Mouse (Mus musculus): Measurements from ENCODE around the gene 4930595D18Rik. TPM values are rescaled to one million over a fixed set of nuclear protein-coding genes. Genes with fewer than 3 reads are reported as not detected.

The 4930595D18Rik gene
- total and polyA plus RNA-seq, 3 experiments: 0.35 TPM; not detected in 2

DNA sequence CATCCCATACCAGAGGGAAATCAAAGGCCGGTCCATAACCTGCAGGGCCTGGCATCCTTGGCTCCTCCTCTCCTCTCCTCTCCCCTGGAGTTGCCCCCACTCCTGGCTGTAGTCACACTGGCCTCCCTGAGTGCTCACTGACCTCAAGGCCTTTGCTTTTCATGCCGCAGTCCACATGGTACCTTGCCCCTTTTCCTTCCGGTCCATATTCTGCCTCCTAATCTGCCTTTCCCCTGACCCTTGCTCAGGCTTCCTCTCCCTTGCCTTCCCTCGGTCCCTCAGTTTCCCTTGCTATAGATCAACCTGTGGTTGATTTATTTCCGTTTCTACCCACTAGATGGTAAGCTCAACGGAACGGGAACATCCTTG lies 22.4 kb downstream of the 4930595D18Rik start:
- no peak for TF ChIP-seq BHLHE40 (IDR thresholded peaks at IDR 0.05; ENCODE audit: borderline replicate concordance, low read depth, low read length)
- TF ChIP-seq MYC (IDR thresholded peaks at IDR 0.05; ENCODE audit: low read depth, low read length): no peak
- no peak for TF ChIP-seq ELF1 (IDR thresholded peaks at IDR 0.05; ENCODE audit: low read depth, low read length)
- no peak for TF ChIP-seq POLR2AphosphoS5 (IDR thresholded peaks at IDR 0.05; ENCODE audit: borderline replicate concordance, low read depth, low read length)
- no peak for TF ChIP-seq RCOR1 (IDR thresholded peaks at IDR 0.05; ENCODE audit: low read depth, low read length)
- TF ChIP-seq USF1 (IDR thresholded peaks at IDR 0.05; ENCODE audit: low read depth, low read length): no peak
- no peak for TF ChIP-seq MYB (IDR thresholded peaks at IDR 0.05; ENCODE audit: low read depth, low read length)
- TF ChIP-seq ZNF384 (IDR thresholded peaks at IDR 0.05; ENCODE audit: low read depth, low read length): no peak
- no peak for TF ChIP-seq TCF12 (IDR thresholded peaks at IDR 0.05; ENCODE audit: low read depth, low read length)
- Histone ChIP-seq H3K27ac (ENCODE audit: control insufficient read depth, low read depth, low read length) (peak overlapping the region; percentile 9; the same call in 1 of the 2 replicates), H3K36me3 (ENCODE audit: control insufficient read depth in 1 of 2, insufficient read depth in 2 of 2, low read length in 2 of 2) (peaks cover 0 to 10% of the 10 kb centered on the region in 2 experiments; a peak in 2 of 4 replicates), H3K4me1 (ENCODE audit: control insufficient read depth in 1 of 2, insufficient read depth in 2 of 2, low read length in 2 of 2) (peaks cover 6 to 35% of the 10 kb centered on the region in 2 experiments; a peak in 3 of 4 replicates), H3K9ac (ENCODE audit: control insufficient read depth, low read depth, low read length, poor library complexity, severe bottlenecking) (peak overlapping the region; percentile 13; the same call in 1 of the 2 replicates), H3K27me3 (ENCODE audit: control insufficient read depth in 1 of 2, insufficient read depth in 2 of 2, low read length in 2 of 2) (no peaks in the 10 kb centered on the region), H3K79me2 (ENCODE audit: control insufficient read depth, insufficient read depth, low read length, poor library complexity) (peaks cover 11% of the 10 kb centered on the region), H3K9me3 (replicated peaks; ENCODE audit: insufficient read depth, low read length) (no peaks in the 10 kb centered on the region), H3K4me3 (ENCODE audit: control insufficient read depth in 1 of 2, insufficient read depth in 1 of 2, low read depth in 2 of 2, low read length in 2 of 2) (peak overlapping the region; percentile 22 to 51)
- DNase-seq (ENCODE audit: low read depth, low spot score): no peak

DNA sequence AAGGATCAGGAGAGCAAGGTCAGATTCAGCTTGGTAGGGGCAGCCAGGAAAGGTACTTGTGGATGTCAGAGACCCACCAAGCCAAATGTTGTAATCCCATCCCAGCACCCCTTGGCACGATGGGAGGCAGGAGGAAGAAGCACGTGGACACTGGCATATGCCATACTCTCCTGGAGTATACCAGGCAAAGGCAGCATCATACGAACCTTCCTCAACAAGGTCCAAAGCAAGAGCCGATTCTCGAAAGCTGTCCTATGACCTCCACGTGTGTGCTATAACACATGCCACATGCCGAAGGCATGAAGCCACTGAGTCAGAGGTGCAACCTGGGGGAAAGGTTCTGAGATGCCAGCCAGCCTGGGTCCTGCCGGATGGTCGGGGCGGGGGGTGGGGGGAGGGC lies 23.4 kb downstream of the 4930595D18Rik start:
- Histone ChIP-seq H3K9ac (ENCODE audit: control insufficient read depth, low read depth, low read length, poor library complexity, severe bottlenecking) (peak overlapping the region; percentile 88), H3K4me3 (ENCODE audit: control insufficient read depth in 1 of 2, insufficient read depth in 1 of 2, low read depth in 2 of 2, low read length in 2 of 2) (peak overlapping the region; percentile 36 to 62), H3K79me2 (ENCODE audit: control insufficient read depth, insufficient read depth, low read length, poor library complexity) (peaks cover 7% of the 10 kb centered on the region; the same call in 1 of the 2 replicates), H3K36me3 (ENCODE audit: control insufficient read depth in 1 of 2, insufficient read depth in 2 of 2, low read length in 2 of 2) (peaks cover 0 to 10% of the 10 kb centered on the region in 2 experiments; a peak in 2 of 4 replicates), H3K27ac (ENCODE audit: control insufficient read depth, low read depth, low read length) (peak overlapping the region; percentile 100), H3K27me3 (ENCODE audit: control insufficient read depth in 1 of 2, insufficient read depth in 2 of 2, low read length in 2 of 2) (no peaks in the 10 kb centered on the region), H3K9me3 (replicated peaks; ENCODE audit: insufficient read depth, low read length) (no peaks in the 10 kb centered on the region), H3K4me1 (ENCODE audit: control insufficient read depth in 1 of 2, insufficient read depth in 2 of 2, low read length in 2 of 2) (peaks cover 6 to 35% of the 10 kb centered on the region in 2 experiments; a peak in 3 of 4 replicates)
- peak; percentile 37 for DNase-seq (ENCODE audit: low read depth, low spot score)
- TF ChIP-seq MYC (IDR thresholded peaks at IDR 0.05; ENCODE audit: low read depth, low read length): 0 out of 2 replicates have a peak, but pooled peaks have one; percentile 14
- peak; percentile 72 for TF ChIP-seq MAX (IDR thresholded peaks at IDR 0.05; ENCODE audit: low read length)
- TF ChIP-seq BHLHE40 (IDR thresholded peaks at IDR 0.05; ENCODE audit: borderline replicate concordance, low read depth, low read length): no peak
- no peak for TF ChIP-seq TAL1 (IDR thresholded peaks at IDR 0.05; ENCODE audit: low read length)

- peak overlapping the region; percentile 52 to 62 for H3K4me3 ChIP-seq (ENCODE audit: control insufficient read depth in 1 of 2, insufficient read depth in 1 of 2, low read depth in 2 of 2, low read length in 2 of 2)
- TF ChIP-seq USF1 (IDR thresholded peaks at IDR 0.05; ENCODE audit: low read depth, low read length) (peak; percentile 85), TCF12 (IDR thresholded peaks at IDR 0.05; ENCODE audit: low read depth, low read length) (no peak), RCOR1 (IDR thresholded peaks at IDR 0.05; ENCODE audit: low read depth, low read length) (no peak), MXI1 (IDR thresholded peaks at IDR 0.05; ENCODE audit: low read depth, low read length) (peak; percentile 98), USF2 (IDR thresholded peaks at IDR 0.05; ENCODE audit: borderline replicate concordance in 1 of 2, insufficient read depth in 1 of 2, low read depth in 1 of 2, low read length in 2 of 2) (no peak), MAX (IDR thresholded peaks at IDR 0.05; ENCODE audit: low read length) (peak; percentile 95), GATA1 (IDR thresholded peaks at IDR 0.05; ENCODE audit: low read depth, low read length) (0 out of 2 replicates have a peak, but pooled peaks have one; percentile 9), TBP (IDR thresholded peaks at IDR 0.05; ENCODE audit: low read depth, low read length) (peak; percentile 85), MYC (IDR thresholded peaks at IDR 0.05; ENCODE audit: low read depth, low read length) (peak; percentile 97), POLR2AphosphoS2 (IDR thresholded peaks at IDR 0.05; ENCODE audit: low read length) (peak; percentile 49; the same call in 1 of the 2 replicates), NELFE (IDR thresholded peaks at IDR 0.05; ENCODE audit: low read depth, low read length) (peak; percentile 46), POLR2A (IDR thresholded peaks at IDR 0.05; ENCODE audit: control insufficient read depth in 1 of 2, insufficient read depth in 1 of 2, low read depth in 1 of 2, low read length in 2 of 2, poor library complexity in 1 of 2) (peak; percentile 37 to 78; a peak in 3 of 4 replicates), SIN3A (IDR thresholded peaks at IDR 0.05; ENCODE audit: low read length) (peak; percentile 97), ZNF384 (IDR thresholded peaks at IDR 0.05; ENCODE audit: low read depth, low read length) (no peak), MAZ (IDR thresholded peaks at IDR 0.05; ENCODE audit: low read depth, low read length) (0 out of 2 replicates have a peak, but pooled peaks have one; percentile 11), EP300 (IDR thresholded peaks at IDR 0.05; ENCODE audit: low read depth in 1 of 2, low read length in 2 of 2) (0 out of 4 replicates have a peak, but pooled peaks of 1 of the 2 experiments have one; percentile 25)
Measured at GRCm38 (mm10) chr12:111159659-111160428, 24.4 kb downstream of the 4930595D18Rik start.

More at GRCm38 (mm10) chr12:111159659-111160428, 24.4 kb downstream of the 4930595D18Rik start:
- H3K36me3 ChIP-seq (ENCODE audit: control insufficient read depth in 1 of 2, insufficient read depth in 2 of 2, low read length in 2 of 2): peaks cover 0 to 10% of the 10 kb centered on the region in 2 experiments; a peak in 2 of 4 replicates
- peaks cover 7% of the 10 kb centered on the region; the same call in 1 of the 2 replicates for H3K79me2 ChIP-seq (ENCODE audit: control insufficient read depth, insufficient read depth, low read length, poor library complexity)
- no peaks in the 10 kb centered on the region; a peak in 1 of 4 replicates for H3K27me3 ChIP-seq (ENCODE audit: control insufficient read depth in 1 of 2, insufficient read depth in 2 of 2, low read length in 2 of 2)
- H3K9ac ChIP-seq (ENCODE audit: control insufficient read depth, low read depth, low read length, poor library complexity, severe bottlenecking): peak overlapping the region; percentile 88
- peak; percentile 94 for DNase-seq (ENCODE audit: low read depth, low spot score)
- no peaks in the 10 kb centered on the region for H3K9me3 ChIP-seq (replicated peaks; ENCODE audit: insufficient read depth, low read length)
- peaks cover 6 to 30% of the 10 kb centered on the region in 2 experiments; a peak in 3 of 4 replicates for H3K4me1 ChIP-seq (ENCODE audit: control insufficient read depth in 1 of 2, insufficient read depth in 2 of 2, low read length in 2 of 2)
- peak overlapping the region; percentile 100 for H3K27ac ChIP-seq (ENCODE audit: control insufficient read depth, low read depth, low read length)

Measured in MEL (cell line).